Mouse (Mus musculus): Measurements from ENCODE around the gene Slc12a9. TPM values are rescaled to one million over a fixed set of nuclear protein-coding genes. Genes with fewer than 3 reads are reported as not detected.

Slc12a9 gene
- polyA plus RNA-seq (2012; rRNA removed) = 27.5 and 30.6 TPM in 2 replicates

DNA sequence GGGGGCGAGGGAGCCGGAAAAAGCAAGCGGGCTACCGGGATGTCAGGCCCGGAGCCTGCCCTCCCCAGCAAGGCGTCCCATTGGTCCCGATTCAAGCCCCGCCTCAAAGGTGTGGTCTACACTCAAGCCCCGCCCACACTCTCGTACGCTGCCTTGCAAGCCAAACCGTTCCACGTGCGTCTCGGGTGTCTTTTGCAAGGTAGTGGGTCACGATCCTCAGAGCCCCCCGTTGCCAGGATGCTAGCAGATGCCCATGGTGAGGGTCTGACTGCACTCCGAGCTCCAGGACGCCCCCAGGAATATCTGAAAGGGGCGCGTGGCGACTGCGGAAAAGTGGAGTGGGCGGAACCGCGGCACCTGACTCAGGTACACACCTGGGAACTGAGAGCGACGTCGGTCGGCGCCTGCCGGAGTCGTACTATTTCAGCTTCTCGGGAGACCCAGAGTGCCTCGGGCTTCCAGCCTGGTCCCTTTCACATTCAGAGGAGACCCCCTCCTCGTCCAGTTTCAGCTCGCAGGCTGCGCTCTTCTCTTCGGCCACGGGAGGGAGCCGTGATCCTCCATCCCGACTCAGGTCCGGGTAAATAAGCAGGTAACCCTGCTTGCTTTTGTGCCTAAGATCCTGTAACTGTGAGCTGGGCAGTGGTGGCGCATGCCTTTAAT is at the start of gene Slc12a9:
TSS of gene Slc12a9 (minus strand) at position 86 of the 663 bp plus-strand sequence.

DNA sequence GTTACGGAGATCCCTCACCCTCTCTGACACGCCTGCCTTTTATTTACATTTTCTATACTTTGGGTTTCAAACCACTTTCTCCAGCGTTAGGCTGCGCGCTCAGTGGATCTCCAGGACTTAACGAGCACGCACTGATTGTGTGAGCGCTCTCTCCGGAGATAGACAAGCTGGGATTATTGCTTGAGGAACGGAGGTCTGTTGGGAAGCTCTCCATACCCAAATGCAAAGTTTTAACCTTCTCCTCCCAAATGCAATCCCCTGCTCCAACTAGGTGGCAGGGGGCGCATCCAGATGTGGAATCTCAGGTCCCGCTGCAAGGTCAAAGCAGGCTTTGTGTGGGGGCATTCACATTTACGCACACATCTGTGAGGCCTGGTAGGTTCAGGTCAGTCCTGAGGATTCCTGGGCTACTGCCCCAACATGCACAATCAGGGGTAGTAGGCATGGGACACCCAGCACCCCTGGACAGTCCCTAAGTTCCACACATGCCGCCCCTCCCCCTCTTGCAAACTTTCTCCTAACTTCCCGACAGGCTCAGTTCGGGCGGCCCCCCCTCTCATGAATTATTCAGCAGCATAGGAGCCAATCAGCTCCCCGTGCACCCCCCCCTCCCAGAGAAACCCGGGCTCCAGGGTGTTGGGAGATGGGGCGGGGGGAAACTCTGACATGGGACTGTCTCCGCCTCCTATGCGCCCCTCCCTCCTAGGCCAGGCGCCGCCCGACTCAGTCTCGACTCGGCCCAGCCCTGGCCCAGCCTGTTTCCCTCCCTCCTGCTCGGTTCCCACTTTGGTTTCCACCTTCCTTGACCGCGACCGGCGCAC is 16.2 kb upstream of the Slc12a9 start, which contains the start of gene Ephb4:
TSS of gene Ephb4 (plus strand) at position 726 of the 821 bp plus-strand sequence.

DNA sequence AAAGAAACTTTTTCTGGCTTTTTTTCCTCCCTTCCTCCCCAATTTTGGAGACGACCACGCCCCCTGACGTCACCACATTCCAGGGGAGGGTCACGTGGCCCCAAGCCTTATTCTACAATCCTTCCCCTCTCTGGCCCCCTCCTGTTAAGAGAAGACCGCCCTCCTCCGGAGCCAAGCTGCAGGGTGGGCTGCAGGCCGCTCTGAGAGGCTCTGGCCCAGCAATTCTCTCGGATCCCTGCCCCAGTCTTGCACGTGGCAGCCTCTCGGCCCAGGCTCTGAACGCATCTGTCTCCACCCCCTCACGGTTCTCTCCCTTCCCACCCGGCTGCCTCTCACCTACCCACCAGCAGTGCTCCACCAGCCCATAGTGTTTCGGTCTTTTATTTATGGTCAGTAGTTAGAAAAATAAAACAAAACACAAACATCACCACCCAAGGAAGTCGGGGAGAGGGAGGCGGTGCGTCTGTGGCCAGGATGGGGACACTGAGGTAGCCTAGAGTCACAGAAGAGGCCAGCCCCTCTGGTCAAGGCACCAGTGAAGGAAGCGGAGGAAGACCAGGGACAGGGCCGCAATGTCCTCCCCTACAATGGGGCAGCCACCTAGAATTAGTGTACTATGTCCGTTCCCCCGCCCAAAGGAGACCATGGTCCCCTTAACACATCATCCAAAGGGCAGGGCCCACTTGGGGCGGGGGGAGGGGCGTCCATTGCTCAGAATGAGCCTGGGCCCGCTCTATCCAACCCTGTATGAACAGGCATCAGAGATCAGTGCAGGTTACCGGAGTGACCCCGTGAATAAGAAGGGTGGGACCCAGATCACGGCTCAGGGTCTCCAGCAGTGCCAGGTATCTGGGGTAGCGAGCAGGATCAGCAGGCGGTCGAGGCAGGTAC is 19.0 kb downstream of the Slc12a9 start, which contains the start of gene Trip6:
TSS of gene Trip6 (minus strand) at position 212 of the 891 bp plus-strand sequence.

GRCm38 (mm10) chr5:137307071-137307912 is 26.1 kb downstream of the Slc12a9 start, which contains the start of gene Srrt:
Srrt (minus strand) TSS chr5:137307674.

GRCm38 (mm10) chr5:137293839-137294743 is 39.3 kb downstream of the Slc12a9 start, which contains the start of gene Ufsp1:
Ufsp1 (plus strand) TSS chr5:137294629.

DNA sequence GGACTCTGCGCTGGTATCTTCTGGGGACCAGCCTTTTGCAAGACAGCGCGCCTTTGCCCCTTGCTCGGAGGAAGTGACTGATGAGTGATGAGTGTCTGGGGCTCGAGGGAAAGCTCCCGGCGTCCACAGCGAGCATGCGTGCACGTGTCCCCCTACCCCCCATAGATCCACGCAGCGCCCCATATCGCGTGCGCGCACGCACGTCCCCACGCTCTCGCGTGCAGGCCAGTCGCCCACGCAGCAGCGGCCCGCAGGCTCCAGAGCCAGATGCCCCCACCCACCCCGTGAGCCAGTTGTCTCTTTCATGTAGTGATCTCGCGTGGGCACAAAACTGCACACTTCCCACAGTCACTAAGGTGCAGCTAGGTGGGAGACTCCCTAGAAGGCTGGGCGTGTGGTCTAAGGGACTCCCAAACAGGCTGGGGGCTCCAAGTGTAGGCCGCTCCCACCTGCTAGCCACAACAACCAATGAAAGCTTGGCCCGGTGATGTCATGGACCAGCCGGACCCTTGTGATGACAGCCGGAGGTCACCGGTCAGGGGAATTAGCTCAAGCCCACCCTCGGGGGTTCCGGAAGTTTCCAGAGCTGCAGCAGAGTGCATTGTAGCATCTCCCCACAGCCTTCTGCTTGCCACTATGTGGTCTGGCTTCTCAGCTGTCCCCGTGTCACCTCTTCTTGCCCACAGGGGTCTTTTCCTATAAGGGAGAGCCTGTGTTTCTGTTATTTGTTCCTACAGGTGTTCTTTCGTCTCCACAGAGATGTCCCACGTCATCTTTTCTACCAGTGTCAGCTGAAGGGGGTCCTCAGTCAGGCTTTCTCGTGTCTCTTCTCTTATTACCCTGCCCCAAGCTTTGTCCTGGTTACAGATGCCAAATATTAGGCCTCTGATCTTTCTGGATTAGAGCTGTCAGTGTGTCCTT is 46.1 kb downstream of the Slc12a9 start, which contains the start of gene Ache:
TSS of gene Ache (plus strand) at position 488 of the 921 bp plus-strand sequence.

Other genes with a start within 250 kb of the Slc12a9 start
- 1.8 TPM in 2 replicates for gene Trim56, start 217.4 kb downstream of the Slc12a9 start, polyA plus RNA-seq (2012; rRNA removed)
- not detected in 2 replicates for gene Muc3, start 184.3 kb downstream of the Slc12a9 start, polyA plus RNA-seq (2012; rRNA removed)
- gene Muc3a, start 121.2 kb downstream of the Slc12a9 start, polyA plus RNA-seq (2012; rRNA removed) = 0.80 and 1.2 TPM in 2 replicates
- 16.9 and 25.6 TPM in 2 replicates for gene Ache, start 46.1 kb downstream of the Slc12a9 start, polyA plus RNA-seq (2012; rRNA removed)
- 10.2 and 11.9 TPM in 2 replicates for gene Ufsp1, start 39.0 kb downstream of the Slc12a9 start, polyA plus RNA-seq (2012; rRNA removed)
- gene Srrt, start 25.9 kb downstream of the Slc12a9 start, polyA plus RNA-seq (2012; rRNA removed) = 270 and 293 TPM in 2 replicates
- gene Trip6, start 19.2 kb downstream of the Slc12a9 start, polyA plus RNA-seq (2012; rRNA removed) = 30.8 and 46.3 TPM in 2 replicates
- 17.8 and 30.7 TPM in 2 replicates for gene Ephb4, start 16.5 kb upstream of the Slc12a9 start, polyA plus RNA-seq (2012; rRNA removed)
- gene Zan, start 143.5 kb upstream of the Slc12a9 start, polyA plus RNA-seq (2012; rRNA removed) = 0.26 and 0.64 TPM in 2 replicates
- 63.7 and 67.0 TPM in 2 replicates for gene Pop7, start 168.9 kb upstream of the Slc12a9 start, polyA plus RNA-seq (2012; rRNA removed)
- gene Gigyf1, start 185.0 kb upstream of the Slc12a9 start, polyA plus RNA-seq (2012; rRNA removed) = 56.8 and 62.1 TPM in 2 replicates
- gene Epo, start 199.6 kb upstream of the Slc12a9 start, polyA plus RNA-seq (2012; rRNA removed) = not detected in 2 replicates
- gene Gnb2, start 199.9 kb upstream of the Slc12a9 start, polyA plus RNA-seq (2012; rRNA removed) = 859 and 883 TPM in 2 replicates
- 237 and 255 TPM in 2 replicates for gene Actl6b, start 219.9 kb upstream of the Slc12a9 start, polyA plus RNA-seq (2012; rRNA removed)
- 8.2 and 9.8 TPM in 2 replicates for gene Tfr2, start 236.2 kb upstream of the Slc12a9 start, polyA plus RNA-seq (2012; rRNA removed)